Mouse (Mus musculus) limb, embryonic 10.5 days (tissue): ENCODE results near the gene Nxpe5. TPM values are rescaled to one million over a fixed set of nuclear protein-coding genes. Genes with fewer than 3 reads are reported as not detected.
"Not testable (repeated sequence)": the region's sequence is repeated elsewhere in the genome, so short reads cannot be mapped to it uniquely, and the experiment has no call there.

Experiments
- DNase-seq: peaks from one replicate; pipeline ENCODE4 v3.0.0-alpha.2; 2017; ENCODE audit warnings: low spot score
- H3K27ac ChIP-seq: fragments of 300-500 bp; sonication (generic); 2 replicates; pipeline ENCODE4 v1.5.1; 2016; ENCODE audit warnings: mild to moderate bottlenecking
- H3K27me3 ChIP-seq: fragments of 300-500 bp; sonication (generic); 2 replicates; pipeline ENCODE4 v1.6.1; 2016; ENCODE audit warnings: low read depth, mild to moderate bottlenecking; ENCODE audit not compliant: poor library complexity, severe bottlenecking
- H3K36me3 ChIP-seq: fragments of 300-500 bp; sonication (generic); 2 replicates; pipeline ENCODE4 v1.6.1; 2016; ENCODE audit warnings: mild to moderate bottlenecking, moderate library complexity
- H3K4me1 ChIP-seq: fragments of 300-500 bp; sonication (generic); 2 replicates; pipeline ENCODE4 v1.6.1; 2016
- H3K4me3 ChIP-seq: fragments of 300-500 bp; sonication (generic); 2 replicates; pipeline ENCODE4 v1.5.1; 2016; ENCODE audit warnings: mild to moderate bottlenecking, moderate library complexity
- H3K9me3 ChIP-seq: fragments of 300-500 bp; sonication (generic); replicated peaks from 2 replicates; pipeline ENCODE4 v1.6.1; 2016; ENCODE audit warnings: mild to moderate bottlenecking
- WGBS: fragments of 180-500 bp; shearing (Covaris S2); methylation state at CpG from one replicate; pipeline ENCODE4 v1.1.7; 2016; 5-methylcytosine and 5-hydroxymethylcytosine counted together
- polyA plus RNA-seq: library from polyadenylated mRNA; unstranded; fragments of >200 nt; fragmentation: Nextera tagmentation; extraction: Ambion mirVana; gene quantifications from 2 replicates; pipeline ENCODE4 v1.2.1, GENCODE M21; 2016

Gene Nxpe5
- not detected in 2 replicates for polyA plus RNA-seq

- Histone ChIP-seq H3K4me3 (no peak within 1 kb of the TSS), H3K9me3 (no peaks in the 10 kb centered on the region), H3K27me3 (no peaks in the 10 kb centered on the region), H3K4me1 (no peaks in the 10 kb centered on the region), H3K27ac (no peak within 1 kb of the TSS), H3K36me3 (no peaks in the 10 kb centered on the region)
- WGBS, result 67% methylated on average over 2 of the region's 2 CpGs
- no peak for DNase-seq
Observed at GRCm38 (mm10) chr5:138225700-138226099, at the start of gene Nxpe5. Gene Nxpe5, plus strand, starts transcription at chr5:138225898.

- under 1% methylated on average over 31 of the region's 31 CpGs for WGBS
- no peaks in the 10 kb centered on the region for H3K27me3 ChIP-seq
- H3K9me3 ChIP-seq, result no peaks in the 10 kb centered on the region
- H3K36me3 ChIP-seq, result peaks cover 58% of the 10 kb centered on the region
- H3K27ac ChIP-seq, result peak within 1 kb of the TSS; percentile 93
- DNase-seq, result peak; percentile 84
- H3K4me3 ChIP-seq, result peak within 1 kb of the TSS; percentile 69
- peaks cover 11% of the 10 kb centered on the region for H3K4me1 ChIP-seq
Observed at GRCm38 (mm10) chr5:138186950-138187638, 38.6 kb upstream of the Nxpe5 start, which contains the start of the genes Taf6 and Cnpy4. Gene Taf6, minus strand, starts transcription at chr5:138187451. Gene Cnpy4, plus strand, starts transcription at chr5:138187485.

GRCm38 (mm10) chr5:138187661-138188306 is 37.9 kb upstream of the Nxpe5 start:
- peak overlapping the region; percentile 93 for H3K27ac ChIP-seq
- H3K4me1 ChIP-seq, result peaks cover 11% of the 10 kb centered on the region
- no peaks in the 10 kb centered on the region for H3K27me3 ChIP-seq
- peak; percentile 43 for DNase-seq
- H3K36me3 ChIP-seq, result peaks cover 58% of the 10 kb centered on the region
- H3K9me3 ChIP-seq, result no peaks in the 10 kb centered on the region
- peak overlapping the region; percentile 69 for H3K4me3 ChIP-seq
- WGBS, result 2% methylated on average over 10 of the region's 10 CpGs

GRCm38 (mm10) chr5:138193771-138194727 is 31.6 kb upstream of the Nxpe5 start, which contains the start of gene Mblac1:
Gene Mblac1, plus strand, starts transcription at chr5:138194314.
- H3K4me3 ChIP-seq, result peak within 1 kb of the TSS; percentile 82
- DNase-seq, result peak; percentile 86
- no peaks in the 10 kb centered on the region for H3K27me3 ChIP-seq
- no peaks in the 10 kb centered on the region for H3K9me3 ChIP-seq
- H3K36me3 ChIP-seq, result peaks cover 47% of the 10 kb centered on the region
- peaks cover 13% of the 10 kb centered on the region for H3K4me1 ChIP-seq
- H3K27ac ChIP-seq, result peak within 1 kb of the TSS; percentile 94
- 8% methylated on average over 54 of the region's 54 CpGs for WGBS

- Histone ChIP-seq H3K4me3 (peak overlapping the region; percentile 82), H3K27ac (peak overlapping the region; percentile 94), H3K4me1 (peaks cover 13% of the 10 kb centered on the region), H3K27me3 (no peaks in the 10 kb centered on the region), H3K9me3 (no peaks in the 10 kb centered on the region), H3K36me3 (peaks cover 39% of the 10 kb centered on the region)
- DNase-seq, result peak; percentile 69
- WGBS, result 5% methylated on average over 29 of the region's 29 CpGs
Observed at GRCm38 (mm10) chr5:138194755-138195345, 30.8 kb upstream of the Nxpe5 start.

GRCm38 (mm10) chr5:138195463-138195862 is 30.2 kb upstream of the Nxpe5 start:
- WGBS, result 90% methylated on average over 7 of the region's 7 CpGs
- Histone ChIP-seq H3K4me1 (peaks cover 13% of the 10 kb centered on the region), H3K27ac (no peak overlapping the region), H3K27me3 (no peaks in the 10 kb centered on the region), H3K4me3 (peak overlapping the region; percentile 82), H3K36me3 (peaks cover 32% of the 10 kb centered on the region), H3K9me3 (no peaks in the 10 kb centered on the region)
- DNase-seq, result no peak

GRCm38 (mm10) chr5:138199576-138199975 is 26.1 kb upstream of the Nxpe5 start:
- no peak for DNase-seq
- Histone ChIP-seq H3K27me3 (no peaks in the 10 kb centered on the region), H3K4me3 (no peak overlapping the region), H3K27ac (no peak overlapping the region), H3K36me3 (no peaks in the 10 kb centered on the region), H3K9me3 (peaks cover under 1% of the 10 kb centered on the region; the same call in 1 of the 2 replicates), H3K4me1 (peaks cover 9% of the 10 kb centered on the region)
- WGBS, result 24% methylated on average over 1 of the region's 1 CpGs

GRCm38 (mm10) chr5:138202086-138202485 is 23.6 kb upstream of the Nxpe5 start:
- no peak overlapping the region for H3K4me3 ChIP-seq
- no peak overlapping the region for H3K27ac ChIP-seq
- 89% methylated on average over 3 of the region's 3 CpGs for WGBS
- H3K36me3 ChIP-seq, result no peaks in the 10 kb centered on the region
- H3K9me3 ChIP-seq, result peaks cover 2% of the 10 kb centered on the region; the same call in 1 of the 2 replicates
- no peaks in the 10 kb centered on the region for H3K4me1 ChIP-seq
- DNase-seq, result no peak
- H3K27me3 ChIP-seq, result no peaks in the 10 kb centered on the region

- 93% methylated on average over 1 of the region's 1 CpGs for WGBS
- no peaks in the 10 kb centered on the region for H3K36me3 ChIP-seq
- no peaks in the 10 kb centered on the region for H3K27me3 ChIP-seq
- no peak overlapping the region for H3K27ac ChIP-seq
- peaks cover 2% of the 10 kb centered on the region; the same call in 1 of the 2 replicates for H3K9me3 ChIP-seq
- no peak for DNase-seq
- no peak overlapping the region for H3K4me3 ChIP-seq
- no peaks in the 10 kb centered on the region for H3K4me1 ChIP-seq
Observed at GRCm38 (mm10) chr5:138207253-138207652, 18.4 kb upstream of the Nxpe5 start.

- Histone ChIP-seq H3K36me3 (no peaks in the 10 kb centered on the region), H3K9me3 (peaks cover 2% of the 10 kb centered on the region; the same call in 1 of the 2 replicates), H3K27me3 (no peaks in the 10 kb centered on the region), H3K27ac (no peak overlapping the region), H3K4me3 (no peak overlapping the region), H3K4me1 (no peaks in the 10 kb centered on the region)
- WGBS, result 91% methylated on average over 4 of the region's 4 CpGs
- no peak for DNase-seq
Observed at GRCm38 (mm10) chr5:138207873-138208272, 17.8 kb upstream of the Nxpe5 start.

- 97% methylated on average over 13 of the region's 13 CpGs for WGBS
- DNase-seq, H3K4me3 ChIP-seq, H3K9me3 ChIP-seq, H3K36me3 ChIP-seq, H3K27me3 ChIP-seq, H3K4me1 ChIP-seq, H3K27ac ChIP-seq: not testable (repeated sequence)
Observed at GRCm38 (mm10) chr5:138216632-138217031, 9.1 kb upstream of the Nxpe5 start.

GRCm38 (mm10) chr5:138219864-138220263 is 5.8 kb upstream of the Nxpe5 start:
- 86% methylated on average over 2 of the region's 2 CpGs for WGBS
- Histone ChIP-seq H3K36me3 (no peaks in the 10 kb centered on the region), H3K27me3 (no peaks in the 10 kb centered on the region), H3K4me1 (no peaks in the 10 kb centered on the region), H3K27ac (no peak overlapping the region), H3K4me3 (no peak overlapping the region), H3K9me3 (peaks cover 6% of the 10 kb centered on the region; the same call in 1 of the 2 replicates)
- DNase-seq, result no peak
